Mouse (Mus musculus) ovary, postnatal 36 days (tissue): Measurements from ENCODE around the gene Fkrp.

ENCODE experiments used
- DNase-seq: peaks from one replicate; pipeline ENCODE4 v3.0.0; 2022; ENCODE audit warnings: low spot score, mixed read lengths

The Fkrp gene

DNA sequence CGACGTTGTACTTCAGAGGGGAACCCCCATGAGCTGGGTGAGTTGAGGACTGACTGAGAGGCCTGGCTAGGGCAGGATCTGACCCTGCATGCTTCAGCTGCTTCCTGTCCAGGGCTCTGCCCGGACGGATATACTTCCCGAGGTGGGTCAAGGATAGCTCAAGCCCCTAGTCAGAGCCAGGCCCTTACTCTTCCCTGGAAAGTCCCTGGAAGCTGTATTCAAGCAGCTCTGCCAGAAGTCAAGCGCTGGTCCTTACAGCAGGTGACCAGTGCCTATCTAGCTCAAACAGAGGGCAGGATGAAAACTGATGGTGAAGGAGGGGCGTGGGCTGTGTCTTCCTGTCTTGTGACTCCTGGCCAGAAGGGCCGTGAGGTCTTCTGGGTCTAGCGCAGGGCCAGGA, 13.9 kb upstream of the Fkrp start:
- DNase-seq, result no peak

DNA sequence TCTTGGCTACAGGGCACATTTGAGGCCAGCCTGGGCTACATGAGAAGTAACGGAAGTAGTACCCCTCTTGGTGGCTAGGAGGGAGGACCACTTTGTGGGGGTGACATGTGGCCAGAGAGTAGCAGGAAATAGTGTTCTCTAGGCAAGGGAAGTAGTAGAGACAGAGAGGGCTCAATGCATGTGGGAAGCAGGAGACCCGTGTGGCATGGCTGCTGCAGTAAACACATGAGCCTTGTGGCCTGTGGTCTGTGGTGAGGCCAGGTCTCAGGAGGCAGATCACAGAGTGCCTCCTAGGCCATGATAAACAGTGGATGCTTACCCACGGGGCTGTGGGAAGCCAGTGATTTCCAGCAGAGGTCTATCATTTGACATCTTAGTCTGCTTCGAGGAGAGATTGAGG, 10.7 kb upstream of the Fkrp start:
- no peak for DNase-seq

DNA sequence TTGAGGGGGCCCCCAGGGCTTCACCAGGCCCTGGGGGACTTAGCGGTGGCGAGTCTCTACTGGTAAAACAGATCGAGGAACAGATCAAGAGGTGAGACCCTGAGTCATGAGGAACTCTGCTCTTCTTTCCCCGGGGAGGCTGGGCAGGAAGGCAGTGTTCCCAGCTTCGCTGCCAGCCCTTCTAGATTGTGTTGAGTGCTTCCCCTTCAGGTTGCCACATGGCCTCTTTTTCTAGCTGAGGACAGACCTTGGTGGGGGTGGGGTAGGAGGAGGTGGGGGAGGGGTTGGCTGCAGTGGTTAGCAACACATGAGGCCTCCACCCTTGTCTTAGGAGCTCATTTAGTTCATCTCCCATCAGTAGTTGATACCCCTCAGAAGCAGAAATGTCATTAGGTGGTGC, 10.0 kb upstream of the Fkrp start:
- no peak for DNase-seq

DNA sequence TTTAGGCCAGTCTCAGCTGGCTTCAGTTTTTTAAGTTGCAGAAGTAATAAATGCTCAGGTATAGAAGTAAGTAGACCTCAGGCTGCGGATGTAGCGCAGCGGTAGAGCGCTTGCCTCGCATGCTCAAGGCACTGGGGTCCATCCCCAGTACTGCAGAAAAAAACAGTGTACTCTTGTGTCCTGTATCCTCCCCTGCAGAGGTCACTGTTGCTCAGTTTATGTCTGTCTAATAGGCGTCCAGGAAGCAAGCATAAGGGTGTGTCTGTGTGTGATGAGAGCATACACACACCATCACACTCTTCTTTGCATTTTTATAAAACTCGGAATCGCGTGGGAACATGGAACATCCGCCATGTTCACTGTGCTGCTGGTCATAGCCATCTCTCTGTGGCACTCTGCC, 9.3 kb upstream of the Fkrp start:
- DNase-seq, result no peak

DNA sequence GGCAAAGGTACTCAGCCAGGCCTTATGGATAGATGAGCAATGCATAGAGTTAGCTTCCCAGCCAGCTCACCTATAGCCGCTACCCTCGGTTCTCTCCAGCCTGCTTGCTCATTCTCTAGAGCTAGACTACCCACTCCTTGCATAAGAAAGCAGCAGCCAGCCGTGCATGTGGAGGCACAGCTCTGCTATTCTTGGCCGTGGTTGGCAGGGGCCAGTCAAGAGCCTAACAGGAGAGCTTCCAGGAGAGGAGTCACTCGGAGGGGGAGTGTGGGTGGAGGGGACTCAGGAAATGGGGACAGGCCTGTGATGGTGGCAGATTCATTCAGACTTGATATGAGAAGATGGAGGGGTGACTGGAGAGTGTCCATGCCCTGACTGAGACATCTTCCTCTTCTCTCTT, 7.2 kb upstream of the Fkrp start:
- no peak for DNase-seq

DNA sequence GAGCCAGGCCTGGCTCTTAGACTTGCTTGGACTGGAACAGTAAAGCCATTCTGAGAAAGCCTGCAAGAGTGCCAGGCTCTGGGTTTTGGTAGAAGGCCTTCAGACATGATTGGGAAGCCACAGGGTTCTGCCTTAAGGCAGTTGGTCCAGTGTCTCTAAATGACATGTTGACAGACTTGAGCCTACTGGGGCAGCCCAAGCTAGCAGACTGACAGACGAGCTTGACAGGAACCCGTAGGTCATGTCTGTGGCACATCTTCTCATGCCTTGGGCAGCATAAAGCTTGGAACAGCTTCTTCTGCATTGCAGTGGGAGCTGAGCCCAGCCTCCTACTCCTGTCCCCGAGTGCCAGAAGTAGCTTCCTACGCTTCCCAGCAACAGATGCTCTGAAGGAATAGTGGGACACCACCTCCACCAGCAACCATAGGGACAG, 5.2 kb upstream of the Fkrp start:
- DNase-seq, result no peak

DNA sequence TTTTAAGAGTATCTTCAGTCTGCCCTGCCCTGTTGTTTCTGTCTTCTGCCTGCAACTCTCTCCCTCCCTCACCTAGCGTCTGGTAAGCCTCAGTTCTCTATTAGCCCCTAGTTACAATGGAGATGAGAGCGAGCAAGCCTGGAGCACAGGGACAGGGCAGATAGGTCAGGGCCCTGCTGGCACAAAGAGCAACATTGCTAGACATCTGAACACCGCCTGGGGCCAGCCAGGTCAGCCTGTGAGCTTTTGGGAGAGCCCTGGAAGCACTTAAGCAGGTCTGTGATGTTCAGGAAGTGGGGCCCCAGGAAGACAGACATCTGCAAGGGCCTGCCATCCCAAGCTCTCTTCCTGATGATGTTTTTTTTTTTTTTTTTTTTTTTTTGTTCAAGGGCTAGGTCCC, 4.6 kb upstream of the Fkrp start:
- no peak for DNase-seq

DNA sequence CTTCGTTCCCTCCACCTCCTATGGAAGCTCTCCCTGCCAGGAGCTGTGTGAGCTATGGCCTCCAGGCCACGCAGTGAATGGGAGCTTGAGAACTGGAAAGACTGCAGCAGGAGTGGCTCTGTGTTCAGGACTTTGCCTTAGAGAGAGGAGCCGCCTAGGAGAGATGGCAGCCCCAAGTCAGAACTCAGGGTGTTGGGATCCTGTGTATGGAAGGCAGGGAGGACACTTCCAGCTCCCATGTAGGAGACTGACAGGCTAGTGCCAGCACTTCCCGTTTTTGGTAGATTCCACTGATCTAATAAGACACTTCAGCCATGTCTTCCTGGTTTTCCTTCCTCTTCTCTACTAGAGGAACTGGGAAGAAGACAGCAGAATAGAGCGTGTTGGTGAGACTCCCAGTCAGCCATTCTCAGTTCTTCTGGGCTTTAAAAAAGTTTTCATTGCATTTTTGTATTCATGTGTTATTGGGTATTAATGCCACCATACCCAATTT, 3.8 kb upstream of the Fkrp start:
- DNase-seq, result no peak

DNA sequence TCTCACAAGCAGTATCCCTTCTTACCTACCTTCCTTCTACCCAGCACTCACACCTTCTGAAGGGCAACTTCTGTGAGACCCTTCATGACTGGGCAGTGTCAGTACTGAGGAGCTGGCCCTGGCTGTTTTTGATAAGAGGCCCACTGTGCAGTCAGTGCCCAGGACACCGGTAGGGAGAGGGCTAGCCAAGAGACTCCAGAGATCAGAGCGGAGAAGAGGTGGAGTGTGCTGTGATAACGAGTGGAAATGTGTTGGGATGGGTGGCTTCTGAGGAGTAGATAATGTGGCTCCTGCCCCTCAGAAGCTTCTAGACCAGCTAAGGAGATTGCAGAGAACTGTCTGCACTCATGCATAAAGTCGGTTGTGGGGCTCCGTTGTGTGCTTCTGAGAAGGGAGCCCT, 3.3 kb upstream of the Fkrp start:
- no peak for DNase-seq

DNA sequence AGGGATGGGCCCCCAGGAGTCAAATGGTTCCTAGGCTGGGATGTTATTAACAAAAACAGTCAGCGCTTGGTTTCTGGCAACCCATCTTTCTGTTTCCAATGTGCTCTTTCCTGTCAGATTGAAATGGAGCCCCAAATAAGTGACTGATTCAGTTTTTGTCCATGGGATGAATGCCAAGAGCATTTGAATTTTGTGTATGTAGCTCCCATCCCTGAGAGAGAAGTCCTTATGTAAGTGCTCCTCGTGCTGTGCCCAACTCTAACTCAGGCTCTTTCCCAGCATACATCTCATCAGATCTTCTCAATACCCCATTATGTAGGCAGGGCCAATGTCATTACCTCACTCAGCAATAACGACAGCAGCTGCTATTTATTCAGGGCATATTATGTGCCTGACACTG, 1.2 kb upstream of the Fkrp start:
- no peak for DNase-seq

DNA sequence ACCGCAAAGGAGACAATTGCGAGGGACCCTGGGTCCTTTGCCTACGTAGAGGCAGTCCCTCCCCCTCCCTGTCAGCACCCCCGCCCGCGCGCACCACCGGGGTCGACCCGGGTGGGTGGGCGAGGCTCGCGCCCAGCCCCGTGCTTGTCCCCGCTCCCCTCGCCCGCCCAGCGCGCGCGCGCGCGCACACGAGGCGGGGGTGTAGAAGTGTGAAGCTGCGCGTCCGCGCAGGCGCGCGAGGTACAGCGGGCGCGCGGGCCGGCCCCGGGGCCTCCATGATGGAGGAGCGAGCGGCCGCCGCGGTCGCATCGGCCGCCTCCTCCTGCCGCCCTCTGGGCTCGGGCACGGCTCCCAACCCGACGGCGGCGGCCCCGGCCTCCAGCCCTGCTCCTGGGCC, 456 bp downstream of the Fkrp start:
- DNase-seq, result peak; percentile 82

DNA sequence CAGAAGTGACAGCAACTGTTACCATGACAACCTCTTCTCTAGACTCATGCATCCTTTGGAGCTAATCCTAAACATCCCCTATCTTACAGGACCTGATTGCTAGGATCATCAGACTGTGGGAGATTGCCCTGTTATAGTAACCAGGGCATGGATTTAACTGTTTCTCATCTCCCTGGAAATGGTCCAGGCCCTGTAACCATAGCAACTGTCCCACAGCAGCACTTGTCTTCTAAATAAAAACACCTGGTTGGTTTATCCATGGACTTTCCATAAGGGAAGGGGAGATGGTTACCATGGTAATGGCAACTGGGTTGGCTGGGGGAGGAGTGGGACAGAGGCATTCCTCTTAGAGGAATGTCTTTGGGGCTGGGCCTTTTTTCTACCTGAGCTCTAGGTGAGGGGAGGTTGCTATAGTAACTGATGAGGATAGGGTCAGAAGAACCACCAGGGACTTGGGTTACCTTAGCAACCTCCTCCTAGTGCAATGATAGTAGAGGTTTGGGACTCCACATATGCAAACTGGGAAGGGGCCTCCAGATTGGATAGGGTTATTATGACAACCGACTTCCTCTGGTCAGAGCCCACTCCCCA, 1.1 kb downstream of the Fkrp start, which contains the start of gene Strn4:
Gene Strn4 (plus strand): TSS at position 539 of the 591 bp plus-strand sequence.
- no peak for DNase-seq

DNA sequence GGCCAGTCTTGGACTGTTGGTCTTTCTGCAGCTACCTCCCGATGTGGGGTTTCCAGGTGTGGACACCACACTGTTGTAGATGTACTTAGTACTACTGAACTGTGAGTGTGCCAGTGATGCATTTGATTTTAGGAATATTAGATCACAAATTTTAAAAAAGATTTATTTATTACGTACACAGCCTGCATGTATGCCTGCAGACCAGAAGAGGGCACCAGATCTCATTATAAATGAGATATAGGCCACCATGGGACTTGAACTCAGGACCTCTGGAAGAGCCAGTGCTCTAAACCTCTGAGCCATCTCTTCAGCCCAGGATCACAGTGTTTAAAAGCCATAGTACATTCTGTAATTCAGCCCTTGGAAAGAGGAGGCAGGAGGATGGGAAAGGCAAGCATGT, 4.0 kb downstream of the Fkrp start:
- no peak for DNase-seq

DNA sequence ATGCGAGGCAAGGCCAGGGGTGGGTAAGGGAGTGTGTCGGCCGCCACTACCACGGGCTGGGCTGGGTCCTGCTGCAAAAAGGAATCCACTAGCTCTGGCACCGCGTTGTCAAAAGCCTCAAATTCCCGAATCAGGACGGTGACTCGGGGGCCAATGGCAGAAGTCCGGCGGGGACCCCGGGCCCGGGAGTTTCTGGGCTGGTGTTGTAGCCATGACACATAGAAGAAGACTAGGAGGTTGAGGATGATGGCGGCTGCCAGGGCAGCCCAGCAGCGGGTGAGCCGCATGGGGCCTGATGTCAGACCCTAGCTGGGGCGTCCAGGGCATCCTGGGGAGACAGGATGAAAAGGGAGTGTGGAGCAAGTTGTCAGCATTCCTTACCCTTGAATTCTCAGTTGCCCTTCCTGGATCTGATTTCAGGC, 4.9 kb downstream of the Fkrp start:
- no peak for DNase-seq

DNA sequence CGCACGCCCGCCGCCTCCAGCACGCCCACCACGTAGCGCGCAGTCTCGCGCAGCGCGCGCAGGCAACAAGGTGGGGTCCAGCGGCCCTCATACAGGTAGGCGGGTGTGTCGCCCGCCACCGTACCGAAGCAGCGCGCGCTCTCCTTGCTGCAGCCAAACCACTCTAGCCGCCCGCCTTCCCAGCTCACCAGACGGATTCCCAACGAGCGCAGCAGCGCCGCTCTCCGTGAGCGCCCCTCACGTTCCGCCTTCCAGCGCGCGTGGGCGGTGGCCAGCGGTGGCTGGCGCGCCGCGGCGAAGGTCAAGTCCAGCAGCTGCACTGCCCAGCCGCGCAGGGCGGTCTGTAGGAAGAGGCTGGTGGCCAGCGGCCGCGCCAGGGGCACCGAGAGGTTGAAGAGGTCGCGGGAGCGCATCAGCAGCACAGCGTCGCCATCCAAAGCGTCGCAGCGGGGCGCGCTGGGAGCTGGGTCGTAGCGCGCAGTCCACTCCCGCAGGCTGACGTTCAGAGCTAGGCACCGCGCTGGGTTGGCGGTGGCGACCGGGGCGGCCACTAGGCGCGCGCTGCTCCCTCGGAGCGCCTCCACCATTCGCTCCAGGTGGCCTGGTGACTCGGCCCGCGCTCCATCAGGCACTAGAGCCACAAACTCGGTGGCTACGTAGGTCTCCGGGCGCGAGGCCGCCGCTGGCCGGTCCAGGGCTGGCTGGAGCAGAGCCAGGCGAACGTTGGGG, 5.4 kb downstream of the Fkrp start:
- DNase-seq, result peak; percentile 40

DNA sequence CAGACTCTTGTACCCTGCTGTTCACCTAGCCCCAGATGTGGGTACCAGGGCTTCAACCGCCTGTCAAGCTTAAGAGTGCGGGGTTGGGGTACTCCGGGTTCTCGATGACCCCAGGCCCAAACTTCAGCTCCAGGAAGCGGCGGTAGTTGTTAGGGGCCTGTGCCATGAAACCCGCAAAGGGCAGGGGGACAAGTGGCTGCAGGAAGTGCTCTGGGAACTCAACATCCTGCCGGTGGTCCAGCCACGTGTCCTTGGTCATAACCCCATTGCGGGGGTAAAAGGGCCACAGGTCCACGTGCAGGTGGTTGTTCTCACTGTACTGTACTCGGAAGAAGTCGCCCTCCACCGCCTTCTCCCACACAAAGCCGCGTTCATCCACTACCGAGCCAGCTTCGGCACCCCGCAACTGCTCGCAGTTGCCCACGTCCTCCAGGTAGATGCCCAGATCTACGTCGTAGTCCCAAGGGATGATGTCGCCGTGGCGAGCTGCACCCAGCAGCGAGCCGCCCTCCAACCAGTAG, 6.1 kb downstream of the Fkrp start:
- no peak for DNase-seq

DNA sequence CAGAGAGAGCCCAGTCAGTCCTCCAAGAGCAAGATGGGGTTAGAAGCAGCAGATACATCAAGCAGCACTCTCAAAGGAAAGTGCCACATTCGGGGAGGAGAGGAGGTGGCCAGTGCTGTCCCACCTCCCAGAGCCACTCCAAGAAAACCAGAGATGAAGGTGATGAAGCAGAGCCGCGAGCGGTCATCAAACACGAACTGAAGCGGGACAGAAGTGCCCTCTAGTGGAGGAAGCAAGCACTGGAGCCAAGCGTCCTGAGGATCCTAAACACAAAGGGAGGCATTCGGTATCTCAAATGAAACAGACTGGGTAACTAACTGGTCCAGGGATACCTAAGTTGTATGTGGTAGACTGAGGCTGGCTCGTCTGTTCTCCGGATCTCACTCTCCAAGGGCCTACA, 6.8 kb downstream of the Fkrp start:
- DNase-seq, result peak; percentile 55

DNA sequence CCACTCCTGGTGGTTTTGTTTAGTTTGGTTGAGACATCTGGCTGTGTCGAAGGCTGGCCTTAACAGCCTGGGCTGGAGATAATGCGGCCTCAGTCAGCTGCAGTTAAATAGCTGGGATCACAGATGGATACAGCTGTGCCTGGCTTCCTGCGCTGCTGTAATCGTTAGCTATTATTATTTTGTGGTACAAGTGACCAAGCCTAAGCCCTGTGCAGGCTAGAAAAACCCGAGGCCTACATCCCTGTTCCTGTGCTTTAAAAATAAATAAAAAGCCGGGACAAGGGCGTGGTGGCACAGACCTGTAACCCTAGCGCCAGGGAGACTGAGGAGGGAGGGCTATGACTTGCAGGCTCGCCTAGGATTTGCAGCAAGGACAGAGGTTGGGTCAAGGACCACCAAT, 7.9 kb downstream of the Fkrp start:
- DNase-seq, result no peak

DNA sequence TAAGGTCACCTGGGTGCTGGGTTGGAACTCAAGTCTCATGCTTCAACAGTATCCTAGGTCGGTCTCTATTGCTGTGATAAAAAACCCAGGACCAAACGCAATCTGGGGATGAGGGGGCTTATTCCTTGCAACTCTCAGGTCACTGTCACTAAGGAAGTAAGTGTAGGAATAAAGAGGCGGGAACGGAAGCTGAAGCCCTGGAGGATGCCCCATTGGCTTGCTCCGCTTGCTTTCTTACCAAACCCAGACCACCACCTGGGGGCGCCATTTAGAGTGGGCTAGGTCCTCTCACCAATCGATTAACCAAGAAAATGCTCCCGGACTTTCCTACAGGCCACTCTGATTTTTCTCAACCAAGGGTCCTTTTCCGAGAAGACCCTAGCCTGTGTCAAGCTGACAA, 8.6 kb downstream of the Fkrp start:
- no peak for DNase-seq

DNA sequence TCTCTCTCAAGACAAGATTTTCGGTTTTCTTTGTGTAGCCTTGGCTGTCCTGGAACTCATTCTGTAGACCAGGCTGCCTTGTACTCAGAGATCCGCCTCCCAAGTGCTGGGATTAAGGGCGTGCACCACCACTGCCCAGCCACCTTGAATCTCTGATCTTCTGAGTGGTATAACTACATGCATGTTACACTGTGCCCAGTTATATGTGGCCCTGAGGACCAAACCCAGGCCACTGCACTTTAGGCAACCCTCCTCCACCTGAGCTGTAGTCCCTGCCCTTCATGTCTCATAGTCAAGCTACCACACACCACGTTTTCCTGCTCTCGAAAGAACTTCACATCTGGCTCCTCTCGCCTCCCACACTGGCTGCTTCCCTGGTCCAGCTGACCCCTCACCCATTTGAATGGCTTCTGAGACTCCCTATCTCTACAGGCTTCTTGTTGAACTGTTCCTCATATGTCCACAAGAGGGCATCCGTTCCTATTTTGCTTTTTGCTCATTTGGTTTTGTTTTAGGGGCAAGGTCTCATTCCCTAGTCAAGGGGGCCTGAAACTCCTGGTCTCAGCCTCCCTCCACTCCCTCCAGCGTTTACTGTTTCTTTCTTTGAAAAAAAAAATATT, 12.0 kb downstream of the Fkrp start:
- no peak for DNase-seq

DNA sequence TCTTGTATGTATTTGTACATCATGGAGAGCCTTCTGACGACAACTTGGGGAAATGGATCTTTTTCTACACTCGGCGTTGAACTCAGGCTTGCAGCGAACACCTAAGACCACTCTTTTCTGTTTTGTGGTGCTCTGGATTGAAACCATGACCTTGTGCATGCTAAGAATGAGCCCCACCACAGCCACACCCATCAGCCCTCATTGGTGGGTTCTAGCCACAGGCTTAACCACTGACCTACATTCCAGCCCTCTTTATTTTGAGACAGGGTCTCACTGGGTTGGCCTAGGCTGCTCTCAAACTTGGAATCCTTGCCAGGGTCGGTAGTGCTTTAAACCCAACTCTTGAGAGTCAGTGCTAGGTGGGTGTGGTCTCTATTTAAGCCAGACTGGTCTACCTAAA, 21.6 kb downstream of the Fkrp start:
- no peak for DNase-seq

DNA sequence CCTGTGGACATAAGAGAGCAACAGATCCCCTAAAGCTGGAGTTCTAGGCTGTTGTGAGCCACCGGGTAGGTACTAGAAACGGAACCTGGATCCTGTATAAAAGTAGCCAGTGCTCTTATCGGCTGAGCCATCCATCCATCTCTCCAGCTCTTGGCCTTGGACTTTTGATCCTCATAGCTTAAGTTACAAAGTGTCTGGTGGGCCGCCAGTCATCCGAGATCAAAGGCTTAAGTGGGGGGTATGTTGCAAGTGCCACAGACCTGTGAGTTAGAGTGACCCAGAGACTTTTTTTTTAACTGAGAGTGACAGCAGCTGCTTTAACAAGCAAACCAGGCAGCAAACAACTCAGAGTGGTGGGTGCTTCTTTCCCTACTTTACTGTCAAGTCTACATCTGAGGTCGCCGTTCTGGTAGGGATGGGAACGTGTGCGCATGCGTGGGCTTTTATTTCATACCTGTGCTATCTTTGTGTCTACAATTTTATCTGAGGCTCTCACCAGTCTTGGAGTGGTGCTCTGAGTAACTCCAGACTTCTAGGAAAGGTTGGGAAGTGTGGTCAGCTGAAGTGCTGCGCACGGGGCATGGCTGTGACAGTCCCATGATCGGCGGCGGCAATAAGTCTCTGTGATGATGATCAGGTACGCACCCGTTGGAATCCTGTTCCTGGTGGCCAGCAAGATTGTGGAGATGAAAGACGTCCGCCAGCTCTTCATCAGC, 23.4 kb downstream of the Fkrp start:
- no peak for DNase-seq

DNA sequence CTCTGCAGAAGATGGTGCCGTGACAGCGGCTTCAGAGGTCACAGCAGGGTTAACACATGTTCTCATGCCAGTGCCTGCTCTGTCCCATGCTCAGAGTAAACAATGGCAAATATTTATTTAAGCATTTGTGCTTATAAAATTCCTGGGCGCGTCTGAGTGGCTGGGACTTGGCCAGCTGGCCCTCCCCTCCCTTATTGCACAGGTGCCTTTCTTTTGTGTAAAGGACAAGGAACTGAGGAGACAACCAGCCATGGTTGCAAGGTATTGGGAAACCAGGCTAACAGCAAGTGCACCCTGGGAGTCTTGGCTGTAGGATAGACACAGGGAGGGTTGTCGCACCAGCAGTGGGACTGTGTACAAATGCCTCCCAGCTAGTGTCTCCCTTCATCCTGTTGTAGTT, 24.2 kb downstream of the Fkrp start:
- DNase-seq, result no peak
